Mouse (Mus musculus): ENCODE results near the gene Mta1. TPM values are rescaled to one million over a fixed set of nuclear protein-coding genes. Genes with fewer than 3 reads are reported as not detected.

Mta1 gene
- 46.7 to 51.7 TPM (median 48.9 TPM) in 4 replicates for total RNA-seq (2023)

DNA sequence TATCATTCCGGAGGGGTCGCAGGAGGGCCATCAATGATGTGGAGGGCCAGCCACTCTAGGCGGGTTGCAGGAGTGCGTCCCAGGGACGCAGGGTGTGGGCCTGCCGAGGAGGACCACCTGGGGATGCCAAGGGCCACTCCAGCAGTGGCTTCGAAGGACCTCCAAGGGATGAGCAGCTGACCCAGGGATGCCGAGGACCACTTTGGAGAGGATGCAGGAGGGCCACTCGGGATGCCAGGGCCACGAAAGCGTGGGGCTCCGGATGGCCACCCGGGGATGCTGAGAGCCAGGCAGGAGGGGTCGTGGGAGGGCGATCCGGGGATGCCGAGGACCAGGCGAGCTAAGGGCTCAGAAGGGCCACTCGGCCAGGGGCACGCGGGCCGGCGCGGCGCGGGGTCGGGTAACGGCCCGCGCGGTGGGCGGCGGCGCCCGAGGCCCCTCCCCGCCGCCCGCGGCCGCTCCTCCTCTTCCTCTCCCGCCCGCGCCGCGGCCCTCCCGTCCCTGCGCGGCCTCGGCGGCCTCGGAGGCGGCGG, at the start of gene Mta1:
TSS of gene Mta1 (plus strand) at position 530 of the 533 bp plus-strand sequence.

DNA sequence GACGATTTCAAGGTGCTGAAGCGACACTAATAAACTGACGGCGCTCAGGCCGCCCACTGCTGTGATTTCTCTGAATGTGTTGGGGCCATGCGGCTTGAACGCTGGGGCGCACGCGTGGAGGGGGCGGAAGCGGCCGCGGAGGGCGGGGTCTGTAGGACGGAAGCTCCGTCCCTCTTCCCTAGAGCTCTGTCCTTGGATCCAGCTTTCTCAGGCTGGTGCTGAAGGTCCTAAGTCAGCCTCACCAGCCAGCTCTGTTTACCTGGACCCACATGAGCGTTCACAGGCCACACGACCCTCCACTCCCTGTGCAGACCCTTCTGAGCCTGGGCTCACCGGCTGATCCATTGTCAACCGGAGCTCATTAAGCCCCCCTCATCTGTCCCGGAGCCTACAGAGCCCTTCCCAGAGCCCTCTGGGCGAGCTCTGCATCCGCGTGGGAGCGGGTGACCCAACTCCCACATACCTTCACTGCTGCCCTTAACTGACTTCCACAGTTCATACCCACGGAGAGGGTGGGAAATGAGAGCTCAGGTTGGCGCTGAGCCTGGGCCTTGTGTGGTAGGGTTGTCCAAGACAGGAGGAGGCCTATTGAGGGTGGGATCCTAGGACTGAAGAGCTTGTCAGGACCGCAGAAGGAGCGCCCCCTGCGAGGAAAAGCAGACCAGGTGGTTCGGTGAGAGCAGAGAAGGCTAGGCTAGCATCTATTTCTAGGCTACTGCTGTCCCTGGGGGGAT, 23.6 kb upstream of the Mta1 start, which contains the start of gene Tex22:
TSS of gene Tex22 (plus strand) at position 174 of the 734 bp plus-strand sequence.

DNA sequence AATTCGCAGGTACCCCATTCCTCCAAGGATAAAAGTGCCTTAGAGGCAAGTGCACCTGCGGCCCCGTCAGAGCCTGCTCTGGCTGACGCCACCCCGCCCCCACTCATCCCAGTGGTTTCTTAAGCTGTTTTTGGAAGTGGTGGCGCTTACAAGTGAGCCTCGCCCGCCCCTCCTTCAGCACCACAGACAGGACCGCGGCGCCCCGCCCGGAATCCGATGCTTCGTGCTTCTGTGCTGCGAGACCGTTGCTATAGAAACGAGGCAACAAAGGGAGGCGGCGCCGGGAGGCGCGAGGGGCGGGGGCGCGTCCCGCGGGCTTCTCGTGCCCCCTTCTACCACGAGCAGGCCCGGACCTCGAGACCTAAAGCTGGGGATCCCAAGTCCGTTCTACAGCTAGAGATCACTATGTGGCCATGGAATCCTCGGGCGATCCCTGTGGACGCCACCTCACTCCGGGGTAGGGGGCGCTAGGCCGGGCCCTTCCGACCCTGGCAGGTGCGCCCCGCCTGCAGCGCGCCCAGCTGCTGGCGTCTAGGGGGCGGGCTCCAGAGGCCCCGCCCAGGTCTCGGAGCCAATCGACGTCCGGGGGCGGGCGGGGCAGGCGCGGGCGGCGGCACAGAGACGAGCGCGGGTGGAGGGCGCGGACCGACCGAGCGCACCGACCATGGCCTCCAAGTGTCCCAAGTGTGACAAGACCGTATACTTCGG, 42.0 kb downstream of the Mta1 start, which contains the start of gene Crip2:
TSS of gene Crip2 (plus strand) at position 329 of the 708 bp plus-strand sequence.

DNA sequence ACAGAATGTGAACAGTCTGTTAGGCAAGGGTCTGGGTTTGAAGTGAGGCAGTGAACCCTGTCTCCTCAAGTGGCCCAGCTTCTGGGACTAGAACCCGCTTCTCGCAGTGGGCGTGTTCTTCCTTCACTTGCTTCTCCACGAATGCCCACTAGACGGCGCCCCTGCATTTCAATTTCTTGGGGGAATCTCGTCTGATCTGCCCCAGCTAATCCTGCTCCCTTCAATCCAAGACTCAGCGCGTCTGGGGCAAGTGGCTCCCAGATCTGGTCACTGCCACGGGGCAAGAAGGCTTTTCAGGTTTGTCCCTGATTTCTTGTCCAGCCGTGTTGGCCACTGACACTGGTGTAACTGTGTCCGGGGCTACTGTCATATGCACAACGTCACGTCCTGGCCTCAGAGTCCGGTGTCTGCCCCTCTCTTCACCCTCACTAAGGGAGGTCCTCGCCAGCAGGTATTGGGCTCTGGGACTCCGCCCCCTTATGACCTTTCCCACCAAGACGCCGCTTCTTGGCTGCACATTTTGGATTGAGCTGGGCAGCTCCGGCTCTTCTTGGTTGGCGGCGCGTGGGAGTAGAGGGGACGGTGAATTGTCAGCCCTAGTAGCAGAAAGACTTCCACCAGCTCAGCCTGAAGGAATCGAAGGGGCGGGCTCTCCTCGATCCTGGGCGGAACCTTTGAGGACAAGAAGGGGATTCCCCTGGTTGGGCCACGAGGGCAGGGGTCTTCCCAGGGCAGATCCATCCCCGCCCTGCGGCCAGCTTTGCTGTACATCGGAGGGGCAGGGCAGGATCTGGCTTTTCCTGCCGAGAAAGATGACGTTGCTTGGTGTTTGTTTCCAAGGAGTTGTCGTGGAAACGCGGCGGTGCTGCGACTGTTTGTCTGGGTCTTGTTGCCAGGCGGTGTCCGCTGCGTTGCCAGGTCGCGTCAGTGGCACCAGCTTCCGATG, 48.3 kb downstream of the Mta1 start, which contains the start of gene Crip1:
TSS of gene Crip1 (plus strand) at position 205 of the 946 bp plus-strand sequence.

DNA sequence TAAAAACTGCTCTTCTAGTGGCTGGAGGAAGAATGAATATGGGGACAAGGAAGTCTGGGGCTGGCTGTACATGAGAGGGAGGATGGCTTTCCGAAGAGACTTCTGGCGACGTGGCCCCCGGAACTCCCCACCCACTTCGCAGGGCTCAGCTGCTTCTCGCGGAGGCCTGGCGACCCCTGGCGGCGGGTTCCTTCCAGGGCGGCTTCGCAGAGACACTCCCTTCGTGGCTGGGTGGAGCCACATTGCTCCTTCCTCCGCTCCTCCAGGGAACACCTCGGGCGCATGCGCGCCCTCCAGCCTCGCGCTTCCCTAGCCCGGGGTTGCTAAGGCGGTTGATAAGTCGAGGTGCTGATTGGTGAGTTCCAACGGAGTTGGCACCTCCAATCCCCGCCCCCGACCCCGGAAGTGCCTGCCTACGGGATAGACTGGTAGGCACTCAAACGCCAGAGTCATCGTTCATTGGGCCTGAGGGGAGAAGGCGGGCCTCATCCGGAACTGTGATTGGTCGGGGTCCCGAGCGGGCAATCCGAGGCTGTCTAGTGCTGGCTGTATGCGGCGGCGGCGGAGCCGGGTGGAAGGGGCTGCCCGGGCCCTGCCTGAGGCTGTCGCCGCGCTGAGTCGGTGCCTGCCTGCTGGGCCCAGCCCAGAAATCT, 57.9 kb downstream of the Mta1 start, which contains the start of gene Tedc1:
TSS of gene Tedc1 (plus strand) at position 535 of the 653 bp plus-strand sequence.

DNA sequence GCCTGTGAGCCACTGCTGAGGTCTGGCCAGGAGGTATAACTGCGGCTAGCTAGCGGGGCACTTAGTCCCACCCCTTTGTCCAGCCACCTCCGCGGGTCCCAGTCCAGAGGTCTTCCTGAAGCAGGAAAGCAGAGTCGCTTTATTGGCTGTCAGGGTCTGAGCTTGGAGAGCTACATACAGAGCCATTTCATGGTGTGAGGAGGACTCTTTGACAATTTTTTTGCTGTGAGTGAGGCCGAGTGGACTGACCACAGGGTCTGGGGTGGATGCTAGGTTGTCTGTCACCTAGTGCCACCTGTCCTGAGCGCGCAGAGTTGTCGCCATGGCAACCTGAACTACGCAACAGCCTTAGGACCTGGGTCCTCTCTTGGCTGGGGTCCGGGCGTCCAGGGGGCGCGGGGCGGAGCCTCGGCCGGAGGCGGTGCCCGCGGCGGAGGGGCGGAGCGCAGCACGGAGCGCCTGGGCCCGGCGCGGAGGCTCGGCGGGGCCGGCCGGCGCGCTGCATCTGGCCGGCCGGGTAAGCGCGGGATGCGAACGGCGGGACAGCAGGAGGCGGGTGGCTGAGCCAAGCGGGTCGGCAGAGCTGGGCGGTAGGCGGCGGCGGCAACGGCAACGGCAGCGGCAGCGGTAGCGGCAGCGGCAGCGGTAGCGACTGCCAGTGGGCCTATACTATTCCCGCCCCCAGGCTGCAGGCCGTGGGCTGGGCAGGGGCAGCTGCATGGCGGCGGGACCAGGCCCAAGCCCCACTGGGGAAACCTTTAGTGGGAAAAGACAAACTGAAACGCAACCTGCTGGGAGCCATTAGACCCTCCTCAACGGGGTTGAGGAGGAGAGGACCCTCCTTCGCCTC, 87.6 kb downstream of the Mta1 start, which contains the start of gene Tmem121:
TSS of gene Tmem121 (plus strand) at position 489 of the 850 bp plus-strand sequence.

Other genes with a start within 250 kb of the Mta1 start
- gene Gpr132, start 230.1 kb upstream of the Mta1 start, total RNA-seq (2023) = 92.4 to 97.2 TPM (median 95.4 TPM) in 4 replicates
- 1.3 to 4.9 TPM (median 2.4 TPM) in 4 replicates for gene Jag2, start 168.5 kb upstream of the Mta1 start, total RNA-seq (2023)
- 12.7 to 19.6 TPM (median 15.8 TPM) in 4 replicates for gene Nudt14, start 156.2 kb upstream of the Mta1 start, total RNA-seq (2023)
- gene Btbd6, start 121.8 kb upstream of the Mta1 start, total RNA-seq (2023) = 9.7 to 15.0 TPM (median 12.8 TPM) in 4 replicates
- 152 to 169 TPM (median 160 TPM) in 4 replicates for gene Brf1, start 97.6 kb upstream of the Mta1 start, total RNA-seq (2023)
- 28.3 to 36.0 TPM (median 33.3 TPM) in 4 replicates for gene Pacs2, start 83.8 kb upstream of the Mta1 start, total RNA-seq (2023)
- 0.66 to 1.1 TPM (median 0.72 TPM) in 3 of 4 replicates, not detected in the other for gene Tex22, start 23.8 kb upstream of the Mta1 start, total RNA-seq (2023)
- 14.3 to 26.0 TPM (median 17.8 TPM) in 4 replicates for gene Crip2, start 42.0 kb downstream of the Mta1 start, total RNA-seq (2023)
- gene Crip1, start 48.0 kb downstream of the Mta1 start, total RNA-seq (2023) = 610 to 679 TPM (median 626 TPM) in 4 replicates
- 17.2 to 27.4 TPM (median 23.2 TPM) in 4 replicates for gene Tedc1, start 58.1 kb downstream of the Mta1 start, total RNA-seq (2023)
- gene Tmem121, start 87.7 kb downstream of the Mta1 start, total RNA-seq (2023) = 4.0 to 9.0 TPM (median 5.8 TPM) in 4 replicates